Mouse (Mus musculus) erythroblast, embryonic 14.5 days (primary cell): ENCODE measurements around the gene Zfp36l1. TPM values are rescaled to one million over a fixed set of nuclear protein-coding genes. Genes with fewer than 3 reads are reported as not detected.
A peak's percentile ranks its signal among the peaks of the same experiment; 100 is the strongest.

Experiments
- H3K27me3 ChIP-seq: 2 replicates; pipeline ENCODE4 v1.6.1; 2012; ENCODE audit warnings: inconsistent platforms; ENCODE audit not compliant: control insufficient read depth
- H3K36me3 ChIP-seq: 2 replicates; pipeline ENCODE4 v1.6.1; 2012; ENCODE audit warnings: mild to moderate bottlenecking, inconsistent platforms; ENCODE audit not compliant: control insufficient read depth
- H3K4me1 ChIP-seq: 2 replicates; pipeline ENCODE4 v1.6.1; 2012; ENCODE audit warnings: inconsistent platforms; ENCODE audit not compliant: control insufficient read depth
- H3K4me3 ChIP-seq: replicated peaks from 2 replicates; pipeline ENCODE3; 2012; ENCODE audit warnings: moderate library complexity, mild to moderate bottlenecking, inconsistent platforms
- H3K9me3 ChIP-seq: 2 replicates; pipeline ENCODE4 v1.6.1; 2012; ENCODE audit warnings: low read length, inconsistent platforms, mixed read lengths; ENCODE audit not compliant: control insufficient read depth
- GATA1 ChIP-seq: IDR thresholded peaks from 2 replicates; pipeline ENCODE4 v1.6.1; 2012; ENCODE audit warnings: low read length, inconsistent platforms, mixed read lengths
- TAL1 ChIP-seq: IDR thresholded peaks from 3 replicates; pipeline ENCODE4 v1.6.1; 2012; ENCODE audit warnings: low read length, inconsistent platforms, mixed read lengths
- polyA plus RNA-seq: library from polyadenylated mRNA; stranded (reverse); fragments of >175 nt; gene quantifications from 2 replicates; pipeline ENCODE4 v1.2.3, GENCODE M21; 2012

Zfp36l1 gene
- polyA plus RNA-seq, 1 experiment = 9.0 TPM

- Histone ChIP-seq H3K9me3 (no peaks in the 10 kb centered on the region), H3K4me3 (peak overlapping the region; percentile 82), H3K4me1 (peaks cover 36% of the 10 kb centered on the region), H3K36me3 (peaks cover 2% of the 10 kb centered on the region), H3K27me3 (no peaks in the 10 kb centered on the region)
- TF ChIP-seq GATA1 (no peak), TAL1 (no peak)
These were observed 19.6 kb upstream of the Zfp36l1 start for GRCm38 (mm10) chr12:80132250-80133003.

GRCm38 (mm10) chr12:80131359-80132249 lies 18.8 kb upstream of the Zfp36l1 start:
- Histone ChIP-seq H3K4me3 (peak overlapping the region; percentile 82), H3K36me3 (peaks cover 4% of the 10 kb centered on the region), H3K4me1 (peaks cover 44% of the 10 kb centered on the region), H3K27me3 (no peaks in the 10 kb centered on the region), H3K9me3 (no peaks in the 10 kb centered on the region)
- TF ChIP-seq GATA1 = no peak
- no peak for TF ChIP-seq TAL1

GRCm38 (mm10) chr12:80130558-80131358 lies 17.9 kb upstream of the Zfp36l1 start:
- no peak overlapping the region for H3K4me3 ChIP-seq
- no peaks in the 10 kb centered on the region for H3K27me3 ChIP-seq
- H3K36me3 ChIP-seq = peaks cover 4% of the 10 kb centered on the region
- H3K9me3 ChIP-seq = no peaks in the 10 kb centered on the region
- TF ChIP-seq TAL1 (no peak), GATA1 (no peak)
- H3K4me1 ChIP-seq = peaks cover 45% of the 10 kb centered on the region

GRCm38 (mm10) chr12:80129531-80129930 lies 16.7 kb upstream of the Zfp36l1 start:
- Histone ChIP-seq H3K4me3 (no peak overlapping the region), H3K27me3 (no peaks in the 10 kb centered on the region), H3K36me3 (peaks cover 7% of the 10 kb centered on the region), H3K4me1 (peaks cover 45% of the 10 kb centered on the region), H3K9me3 (no peaks in the 10 kb centered on the region)
- TF ChIP-seq GATA1 (no peak), TAL1 (no peak)

DNA sequence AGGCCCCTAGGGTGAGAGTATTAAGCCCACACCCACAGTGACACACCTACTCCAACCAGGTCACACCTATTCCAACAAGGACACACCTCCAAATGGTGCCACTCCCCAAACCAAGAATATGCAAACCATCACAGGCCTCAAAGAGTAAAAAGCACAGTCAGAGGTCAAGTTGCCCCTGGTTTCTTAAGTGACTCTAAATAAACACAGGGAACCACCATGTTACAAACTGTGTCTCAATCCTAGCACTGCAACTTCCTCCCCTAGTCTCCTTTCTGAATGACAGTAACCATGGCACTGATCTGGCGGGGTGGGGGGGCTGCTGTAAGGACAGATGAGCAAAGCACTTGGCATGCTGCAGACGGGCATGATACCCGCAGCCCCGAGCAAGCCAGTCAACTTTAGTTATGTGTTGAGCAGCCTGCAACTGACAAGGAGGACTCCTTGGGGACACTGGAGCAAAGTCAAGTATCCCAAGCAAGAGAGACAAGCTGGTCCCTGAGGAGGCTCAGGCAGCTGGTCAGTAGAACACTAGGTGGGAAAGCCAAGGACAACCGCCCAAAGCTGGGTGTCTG lies 14.5 kb upstream of the Zfp36l1 start:
- H3K4me1 ChIP-seq = peaks cover 45% of the 10 kb centered on the region
- TF ChIP-seq TAL1 = no peak
- TF ChIP-seq GATA1 = no peak
- H3K9me3 ChIP-seq = no peaks in the 10 kb centered on the region
- no peak overlapping the region for H3K4me3 ChIP-seq
- H3K36me3 ChIP-seq = peaks cover 11% of the 10 kb centered on the region
- no peaks in the 10 kb centered on the region for H3K27me3 ChIP-seq

GRCm38 (mm10) chr12:80125316-80125715 lies 12.5 kb upstream of the Zfp36l1 start:
- TF ChIP-seq GATA1 = no peak
- TF ChIP-seq TAL1 = no peak
- Histone ChIP-seq H3K4me3 (no peak overlapping the region), H3K36me3 (peaks cover 21% of the 10 kb centered on the region), H3K27me3 (no peaks in the 10 kb centered on the region), H3K9me3 (no peaks in the 10 kb centered on the region), H3K4me1 (peaks cover 27% of the 10 kb centered on the region)

- TF ChIP-seq GATA1 (no peak), TAL1 (no peak)
- Histone ChIP-seq H3K27me3 (no peaks in the 10 kb centered on the region), H3K4me1 (peaks cover 22% of the 10 kb centered on the region), H3K36me3 (peaks cover 22% of the 10 kb centered on the region), H3K4me3 (no peak overlapping the region), H3K9me3 (no peaks in the 10 kb centered on the region)
These were observed 11.9 kb upstream of the Zfp36l1 start for GRCm38 (mm10) chr12:80124756-80125155.

DNA sequence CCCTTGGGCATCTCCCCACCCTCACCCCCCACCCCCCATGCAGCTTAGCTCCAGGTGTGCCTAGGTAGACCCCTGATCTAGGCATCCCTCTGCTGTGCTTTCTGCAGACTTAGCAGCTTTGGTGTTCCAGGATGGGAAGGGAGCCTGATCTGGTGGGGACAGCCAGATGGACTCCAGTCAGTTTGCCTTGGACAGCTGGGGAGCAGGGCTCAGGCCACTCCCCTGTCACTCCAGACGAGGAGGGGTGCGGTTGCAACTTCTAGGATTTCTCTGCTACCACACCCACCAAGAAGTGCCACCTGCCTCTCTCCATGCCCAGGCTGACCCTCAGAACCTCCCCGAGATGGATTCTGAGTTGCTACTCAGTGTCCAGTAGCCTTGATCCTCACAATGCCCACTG lies 11.4 kb upstream of the Zfp36l1 start:
- no peak overlapping the region for H3K4me3 ChIP-seq
- H3K27me3 ChIP-seq = no peaks in the 10 kb centered on the region
- TF ChIP-seq GATA1 (no peak), TAL1 (no peak)
- peaks cover 20% of the 10 kb centered on the region for H3K4me1 ChIP-seq
- H3K9me3 ChIP-seq = no peaks in the 10 kb centered on the region
- peaks cover 23% of the 10 kb centered on the region for H3K36me3 ChIP-seq

- no peak overlapping the region for H3K4me3 ChIP-seq
- H3K36me3 ChIP-seq = peaks cover 23% of the 10 kb centered on the region
- no peaks in the 10 kb centered on the region for H3K27me3 ChIP-seq
- no peak for TF ChIP-seq TAL1
- TF ChIP-seq GATA1 = no peak
- H3K4me1 ChIP-seq = peaks cover 23% of the 10 kb centered on the region
- no peaks in the 10 kb centered on the region for H3K9me3 ChIP-seq
These were observed 10.5 kb upstream of the Zfp36l1 start for GRCm38 (mm10) chr12:80123227-80123803.
